Mouse (Mus musculus) thymus, postnatal 10 days (tissue): ENCODE measurements around the gene Tmem200b.

Experiments
- DNase-seq, 2 experiments: peaks; one replicate each; pipeline ENCODE4 v3.0.0; 2021; ENCODE audit warnings: low spot score in 2 of 2

Tmem200b gene

GRCm38 (mm10) chr4:131910237-131910994, 11.2 kb upstream of the Tmem200b start:
- no peak for DNase-seq

GRCm38 (mm10) chr4:131911521-131911920, 10.1 kb upstream of the Tmem200b start:
- DNase-seq: no peak

GRCm38 (mm10) chr4:131913526-131913925, 8.0 kb upstream of the Tmem200b start:
- no peak for DNase-seq

GRCm38 (mm10) chr4:131914046-131914643, 7.4 kb upstream of the Tmem200b start:
- DNase-seq: no peak

- DNase-seq: no peak
Observed at GRCm38 (mm10) chr4:131914891-131915469, 6.6 kb upstream of the Tmem200b start.

GRCm38 (mm10) chr4:131915821-131916328, 5.7 kb upstream of the Tmem200b start:
- no peak for DNase-seq

GRCm38 (mm10) chr4:131916425-131916824, 5.1 kb upstream of the Tmem200b start:
- DNase-seq: peak; percentile 48 to 78

GRCm38 (mm10) chr4:131917010-131917555, 4.5 kb upstream of the Tmem200b start:
- no peak for DNase-seq

GRCm38 (mm10) chr4:131918026-131918533, 3.5 kb upstream of the Tmem200b start:
- DNase-seq: no peak

GRCm38 (mm10) chr4:131918711-131919500, 2.7 kb upstream of the Tmem200b start:
- DNase-seq: no peak

- no peak for DNase-seq
Observed at GRCm38 (mm10) chr4:131919506-131920140, 1.9 kb upstream of the Tmem200b start.

- no peak for DNase-seq
Observed at GRCm38 (mm10) chr4:131920141-131920594, 1.4 kb upstream of the Tmem200b start.

GRCm38 (mm10) chr4:131920595-131921351, 798 bp upstream of the Tmem200b start:
- no peak for DNase-seq

- no peak for DNase-seq
Observed at GRCm38 (mm10) chr4:131922404-131922803, 833 bp downstream of the Tmem200b start.

GRCm38 (mm10) chr4:131924096-131924810, 2.7 kb downstream of the Tmem200b start:
- no peak for DNase-seq

GRCm38 (mm10) chr4:131929146-131929545, 7.6 kb downstream of the Tmem200b start:
- DNase-seq: no peak

- no peak for DNase-seq
Observed at GRCm38 (mm10) chr4:131939459-131939858, 17.9 kb downstream of the Tmem200b start.

- DNase-seq: no peak
Observed at GRCm38 (mm10) chr4:131940846-131941245, 19.3 kb downstream of the Tmem200b start.

- DNase-seq: no peak
Observed at GRCm38 (mm10) chr4:131947848-131948247, 26.3 kb downstream of the Tmem200b start.
